Mouse (Mus musculus) gastrocnemius, postnatal 10 days (tissue): ENCODE results near the gene Zfp653. TPM values are rescaled to one million over a fixed set of nuclear protein-coding genes. Genes with fewer than 3 reads are reported as not detected.
A peak's percentile ranks its signal among the peaks of the same experiment; 100 is the strongest.

Experiments used
- DNase-seq: peaks from one replicate; pipeline ENCODE4 v3.0.0; 2021; ENCODE audit warnings: mixed read lengths
- total RNA-seq, 2 experiments: library from RNA; stranded (reverse); gene quantifications; 2 replicates each; pipeline ENCODE4 v1.2.3; 2021

The Zfp653 gene
- total RNA-seq, 2 experiments from 2014 or later = 3.1 to 4.6 TPM

DNA sequence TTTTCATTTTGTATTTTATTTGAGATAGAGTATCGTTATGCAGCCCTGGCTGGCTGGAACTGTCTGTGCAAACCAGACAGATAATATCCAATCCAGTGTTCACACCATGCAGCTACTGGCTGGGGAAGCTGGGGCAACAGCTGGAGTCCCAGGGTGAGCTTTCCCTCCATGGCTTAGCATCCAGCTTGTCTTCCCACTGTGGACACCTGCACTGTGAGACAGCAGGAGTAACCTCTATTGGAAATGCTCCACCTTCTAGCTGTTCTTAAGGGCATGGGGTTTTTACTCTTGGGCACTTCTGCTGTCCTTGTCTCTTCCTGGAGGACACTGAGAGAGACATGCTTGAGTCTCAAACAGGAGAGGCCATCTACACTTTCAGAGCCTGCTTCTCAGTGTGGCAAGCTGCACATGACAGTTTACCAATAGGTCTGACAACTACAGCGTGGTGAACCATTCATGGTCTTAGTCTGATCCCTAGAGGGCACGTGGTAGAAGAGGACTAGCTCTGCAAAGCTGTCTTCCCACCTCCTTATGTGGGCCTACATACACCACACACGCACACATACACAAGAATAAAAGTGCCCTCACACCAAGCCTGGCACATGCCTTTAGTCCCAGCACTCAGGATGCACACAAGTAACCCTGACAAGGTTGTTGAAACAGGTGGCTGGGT lies 1.2 kb downstream of the Zfp653 start:
- no peak for DNase-seq

DNA sequence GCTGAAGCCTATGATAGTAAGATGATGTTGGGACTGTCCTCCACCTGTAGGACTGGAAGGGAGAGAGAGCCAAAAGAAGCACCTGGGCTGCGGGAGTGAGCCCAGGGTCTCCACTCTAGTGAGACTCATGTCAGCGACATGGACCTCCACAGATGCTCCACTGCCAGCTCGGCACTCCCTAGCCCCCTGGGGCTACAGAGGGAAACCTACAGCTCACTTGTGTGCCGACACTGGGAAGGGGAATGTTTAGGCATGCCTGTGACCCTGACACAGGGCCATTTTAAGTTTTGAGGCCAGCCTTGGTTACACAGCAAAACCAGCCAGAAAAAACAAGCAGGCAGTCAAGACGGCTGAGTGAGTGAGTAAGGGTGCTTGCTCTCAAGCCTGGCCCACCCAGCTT lies 4.0 kb downstream of the Zfp653 start:
- no peak for DNase-seq

DNA sequence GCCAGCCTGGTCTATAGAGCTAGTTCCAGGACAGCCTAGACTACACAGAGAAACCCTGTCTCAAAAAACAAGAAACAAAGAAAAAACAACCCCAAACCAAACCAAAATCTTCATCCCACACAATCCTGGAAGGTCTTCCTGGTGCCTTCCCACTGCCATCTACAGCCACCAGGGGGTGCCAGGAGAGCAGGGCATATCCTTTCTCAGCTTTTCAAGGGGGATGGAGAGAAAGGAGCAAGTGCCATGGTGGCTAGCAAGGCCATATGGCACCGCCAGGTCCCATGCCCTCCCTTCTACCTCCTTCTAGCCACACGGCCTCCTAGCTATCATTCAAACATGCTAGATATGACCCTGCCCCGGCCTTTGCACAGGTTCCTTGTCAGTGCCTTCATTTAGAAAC lies 4.7 kb downstream of the Zfp653 start:
- peak; percentile 67 for DNase-seq

DNA sequence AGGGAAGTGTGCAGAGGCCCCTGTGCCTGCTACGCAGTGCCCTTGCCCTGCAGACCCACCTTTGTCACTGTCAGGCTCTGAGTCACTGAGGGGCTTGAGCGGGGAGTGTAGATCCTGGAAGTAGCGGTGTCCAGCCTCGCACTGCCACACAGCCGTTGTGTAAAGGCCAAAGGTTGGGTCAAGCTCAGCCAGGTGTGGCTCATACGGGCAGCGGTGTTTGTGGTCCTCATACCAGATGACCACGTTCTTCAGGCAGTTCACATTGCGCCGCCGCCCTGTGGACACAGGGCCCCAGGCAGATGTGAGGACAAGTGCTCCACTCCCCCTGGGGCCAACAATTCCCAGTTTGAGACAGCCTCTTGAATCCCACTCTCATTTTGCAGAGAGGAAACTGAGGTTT lies 5.5 kb downstream of the Zfp653 start:
- no peak for DNase-seq

DNA sequence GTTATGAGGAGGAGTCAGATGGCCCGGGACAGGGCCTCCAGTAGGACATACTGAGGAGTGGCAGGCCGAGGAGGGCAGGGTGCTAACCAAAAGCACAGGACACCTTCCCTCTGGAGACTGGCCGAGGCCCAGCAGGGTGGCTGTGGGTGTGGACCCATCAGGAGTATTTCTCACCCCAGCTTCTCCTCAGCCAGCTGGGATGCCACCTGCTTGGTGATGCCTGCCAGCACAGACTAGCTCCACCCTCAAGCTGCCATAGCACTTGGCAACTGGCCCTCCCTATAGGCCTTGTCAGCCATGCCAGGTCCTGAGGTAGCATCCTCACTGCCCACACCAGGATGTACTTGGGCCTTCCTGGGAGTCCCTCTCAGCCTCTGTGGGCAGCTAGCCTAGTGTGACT lies 6.8 kb downstream of the Zfp653 start:
- no peak for DNase-seq

DNA sequence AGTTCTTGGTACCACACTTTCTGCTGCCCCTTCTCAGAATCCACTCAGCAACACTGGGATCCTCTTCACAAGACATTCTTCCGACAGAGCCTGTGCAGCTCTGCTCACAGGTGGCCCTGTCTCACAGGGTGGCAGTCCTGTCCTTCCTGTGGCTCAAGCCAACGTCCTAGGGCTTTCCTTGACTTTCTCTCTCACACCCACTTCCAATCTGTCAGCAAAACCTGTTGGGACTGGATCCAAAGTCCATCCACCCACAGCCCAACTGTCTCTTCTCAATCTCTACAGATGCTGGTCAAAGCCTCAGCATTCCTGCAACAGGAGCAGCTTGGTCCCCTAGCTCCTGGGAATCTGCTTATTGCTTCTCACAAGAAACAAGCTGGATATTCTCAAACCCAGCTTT lies 9.8 kb downstream of the Zfp653 start:
- no peak for DNase-seq

DNA sequence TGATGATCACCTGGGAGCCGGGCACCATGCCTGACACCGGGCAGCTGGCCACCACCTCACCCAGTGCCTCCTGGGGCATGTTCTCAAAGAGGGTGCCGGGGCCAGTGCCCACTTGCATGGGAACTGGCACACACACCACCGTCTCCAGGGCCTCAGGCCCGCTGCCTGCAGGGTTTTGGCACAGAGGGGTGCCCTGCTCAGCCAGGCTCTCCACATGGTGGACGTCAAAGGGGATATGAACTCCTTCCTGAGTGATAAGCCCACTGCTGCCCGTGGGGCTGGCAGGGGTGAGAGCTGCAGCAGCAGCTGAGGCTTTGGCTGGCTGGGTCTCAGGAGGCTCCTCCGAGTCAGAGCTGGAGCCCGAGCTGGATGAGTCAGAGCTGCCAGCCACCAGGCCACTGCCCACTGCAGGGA lies 13.2 kb downstream of the Zfp653 start:
- no peak for DNase-seq

DNA sequence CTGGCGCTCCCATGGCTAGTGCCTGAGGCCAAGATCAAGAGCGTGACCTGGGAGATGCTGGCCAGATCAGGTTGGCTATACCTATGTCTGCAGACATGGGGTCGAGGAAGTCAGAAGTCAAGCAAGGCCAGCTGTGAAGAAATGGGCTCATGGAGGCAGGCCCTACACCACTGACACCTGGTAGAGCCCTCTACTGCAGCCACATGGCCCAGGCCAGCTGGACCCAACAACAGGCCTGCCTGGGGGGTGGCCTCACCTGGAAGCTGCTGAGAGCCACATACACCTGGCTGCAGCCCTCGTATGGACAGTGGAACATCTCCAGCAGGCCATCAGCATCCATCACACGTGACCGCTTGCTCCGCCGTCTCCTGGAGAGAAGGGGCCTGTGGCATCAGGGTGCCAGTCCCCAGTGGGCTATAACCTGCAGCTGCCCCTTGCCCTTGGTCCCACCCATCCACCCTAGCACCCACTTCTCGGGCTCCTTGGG lies 14.1 kb downstream of the Zfp653 start:
- no peak for DNase-seq

DNA sequence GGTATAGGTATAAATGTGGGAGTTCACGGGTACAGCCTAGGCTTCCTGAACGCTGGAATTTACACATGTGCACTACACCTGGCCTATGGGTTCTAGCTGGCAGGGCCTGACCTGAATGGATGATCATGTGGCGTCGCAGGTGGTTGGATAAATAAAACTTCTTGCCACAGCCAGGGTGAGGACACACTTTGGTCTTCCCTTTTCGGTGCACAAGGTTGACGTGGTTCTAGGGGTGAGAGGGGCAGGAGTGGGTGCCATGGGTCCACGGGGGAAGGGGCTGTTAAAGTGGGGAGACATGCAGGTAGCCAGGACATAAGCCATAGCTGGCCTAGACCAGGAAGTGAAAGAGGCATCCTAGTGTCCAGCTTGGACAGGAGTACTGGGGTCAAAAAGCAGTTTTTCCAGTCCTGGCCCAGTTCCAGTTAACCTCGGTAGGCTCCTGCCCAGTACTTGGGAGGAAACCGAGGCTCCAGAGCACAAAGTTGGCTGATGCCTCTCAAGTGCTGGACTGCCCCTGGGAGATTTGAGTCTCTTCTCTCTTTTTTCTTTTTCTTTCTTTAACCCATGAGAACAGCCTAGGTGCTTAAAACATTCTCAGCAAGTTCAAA lies 14.8 kb downstream of the Zfp653 start:
- no peak for DNase-seq

DNA sequence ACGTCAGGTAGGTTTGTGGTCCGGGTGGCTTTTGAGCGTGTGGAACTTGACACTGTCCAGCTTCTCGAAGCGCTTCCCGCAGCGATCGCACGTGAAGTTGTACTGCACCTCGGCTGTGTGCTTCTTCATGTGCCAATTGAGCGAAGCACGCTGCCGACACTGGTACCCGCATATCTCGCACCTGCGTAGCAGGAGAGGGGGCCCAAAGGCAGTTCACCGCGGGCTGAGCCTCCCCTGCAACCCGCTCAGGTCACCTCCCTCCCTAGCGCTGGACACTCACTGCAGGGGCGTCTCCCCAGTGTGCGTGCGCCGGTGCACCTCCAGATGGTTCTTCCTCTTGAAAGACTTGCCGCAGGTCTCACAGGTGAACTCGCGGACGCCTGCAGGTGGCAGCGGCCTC lies 15.5 kb downstream of the Zfp653 start:
- no peak for DNase-seq

DNA sequence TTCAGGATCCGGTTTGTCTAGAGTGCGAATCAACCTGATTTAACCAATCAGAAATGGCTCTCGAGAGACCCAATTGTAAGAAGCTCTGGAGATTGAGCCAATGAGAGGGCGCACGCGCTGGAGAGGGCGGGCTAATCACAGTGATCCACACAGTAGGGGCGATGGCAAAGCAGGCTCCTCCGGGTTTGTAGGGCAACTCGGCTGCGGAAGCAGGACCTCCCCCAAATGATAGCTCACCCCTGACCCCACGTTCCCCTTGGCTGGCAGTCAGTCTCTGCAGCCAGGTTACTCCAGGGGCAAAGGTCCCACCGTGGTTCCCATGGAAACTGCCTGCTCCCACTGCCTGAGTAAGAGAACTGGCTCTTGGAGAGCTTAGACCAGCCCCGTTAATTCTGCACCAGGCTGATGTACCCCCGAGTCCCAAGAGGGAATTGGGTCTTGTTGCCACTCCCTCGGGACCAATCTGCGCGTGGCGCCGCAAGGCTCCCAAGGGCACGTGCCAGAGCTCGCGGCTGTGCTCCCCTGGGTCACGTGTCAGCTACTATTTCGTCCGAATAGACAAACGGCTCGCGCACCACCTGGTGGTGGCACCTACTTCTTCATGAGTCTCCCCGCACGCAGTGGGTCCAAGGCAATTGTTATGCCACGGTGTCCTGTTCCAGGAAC lies 16.6 kb downstream of the Zfp653 start:
- peak; percentile 58 for DNase-seq

DNA sequence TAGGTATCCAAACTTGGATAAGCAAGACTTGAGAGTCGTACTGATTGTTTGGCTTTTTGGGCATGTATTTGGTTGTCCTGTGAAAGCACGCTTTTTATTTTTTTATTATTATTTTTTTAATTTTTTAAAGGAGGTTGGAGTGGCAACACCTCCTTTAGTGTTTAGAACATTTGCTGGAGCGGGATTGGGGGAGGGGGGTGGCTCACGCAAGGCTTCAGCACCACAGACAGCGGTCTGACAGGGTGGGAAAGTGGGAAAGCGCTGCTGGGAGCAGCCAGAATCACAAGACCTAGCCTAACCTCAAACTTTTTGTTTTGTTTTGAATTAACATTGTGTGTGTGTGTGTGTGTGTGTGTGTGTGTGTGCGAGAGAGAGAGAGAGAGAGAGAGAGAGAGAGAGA lies 17.5 kb downstream of the Zfp653 start:
- no peak for DNase-seq

DNA sequence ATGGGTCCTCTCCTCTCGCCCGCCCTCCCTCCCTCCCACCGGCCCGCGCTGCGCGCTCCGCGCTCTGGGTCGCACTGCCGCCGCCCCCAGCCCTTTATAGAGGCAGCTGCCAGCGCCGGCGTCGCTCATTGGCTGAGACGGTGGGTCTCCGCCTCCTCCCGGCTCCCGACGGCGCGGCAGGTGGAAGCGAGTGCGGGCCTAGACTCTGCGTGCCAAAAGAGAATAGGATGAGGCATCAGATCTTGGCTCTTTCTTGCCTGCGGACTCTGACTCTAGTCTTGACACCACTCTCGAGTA lies 19.3 kb downstream of the Zfp653 start, which contains the start of gene Elavl3:
Elavl3 (minus strand) TSS at position 66 of the 297 bp plus-strand sequence.
- no peak for DNase-seq

DNA sequence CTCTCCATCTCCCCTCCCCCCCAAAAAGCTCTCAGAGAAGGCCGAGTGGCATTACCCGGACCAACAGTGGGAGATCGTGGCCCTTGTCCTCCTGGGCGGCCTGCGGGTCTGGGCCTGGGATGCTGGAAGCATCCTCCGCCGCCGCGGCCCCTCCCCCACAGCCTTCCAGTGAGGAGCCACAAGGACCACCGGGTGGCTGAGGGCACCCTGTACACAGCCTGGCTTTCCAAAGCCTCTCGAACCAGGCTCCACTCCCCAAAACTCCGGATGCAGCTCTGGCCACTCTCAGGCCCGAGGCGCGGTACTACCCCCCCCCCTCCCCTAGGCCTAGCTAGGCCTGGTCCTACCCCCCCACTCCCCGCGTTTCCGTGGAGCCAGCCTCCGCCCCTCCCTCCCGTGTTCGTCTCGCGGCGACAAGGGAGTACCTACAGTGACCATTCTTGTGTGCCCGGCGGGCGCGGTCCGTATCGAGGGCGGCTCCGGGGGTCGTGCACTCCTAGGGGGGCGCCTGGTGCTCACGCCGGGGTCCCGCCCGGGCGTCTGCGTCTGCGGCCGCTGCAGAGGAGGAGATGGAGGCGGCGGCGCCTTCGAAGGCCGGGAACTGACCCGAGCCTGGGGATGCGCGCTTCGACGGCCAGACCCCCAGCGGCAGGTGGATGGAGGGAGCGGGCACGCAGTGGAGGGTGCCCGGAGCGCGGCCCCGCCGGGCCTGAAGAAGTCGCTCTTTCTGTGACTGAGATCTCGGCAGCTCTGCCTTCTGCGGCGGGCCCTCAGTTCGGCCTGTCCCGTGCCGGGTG lies 19.8 kb downstream of the Zfp653 start:
- no peak for DNase-seq

DNA sequence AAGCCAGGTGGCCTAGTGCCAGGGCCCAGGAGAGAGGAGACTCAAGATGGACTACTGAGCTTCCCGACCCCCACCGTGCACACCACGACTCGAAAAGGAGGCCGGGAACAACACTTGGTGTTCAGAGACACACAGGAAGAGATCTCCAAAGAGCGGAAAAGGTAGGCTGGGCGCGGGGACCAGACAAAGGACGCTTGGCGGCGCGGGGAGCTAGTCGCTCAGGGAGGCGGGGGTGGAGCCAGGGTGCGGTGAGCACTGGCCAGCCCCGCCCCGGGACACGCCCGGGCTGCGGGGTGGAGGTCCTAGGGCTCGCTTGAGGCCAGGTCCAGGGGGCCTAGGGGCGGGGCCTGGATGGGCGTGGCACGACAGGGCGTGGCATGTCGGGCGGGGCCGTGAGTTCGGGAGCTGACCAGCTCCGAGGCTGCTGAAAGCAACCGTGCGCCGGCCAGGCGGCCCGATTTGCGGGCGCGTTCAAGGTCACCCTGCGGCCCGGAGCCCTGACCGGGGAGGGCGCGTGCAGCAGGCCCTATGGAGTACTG lies 20.8 kb downstream of the Zfp653 start:
- peak; percentile 42 for DNase-seq

DNA sequence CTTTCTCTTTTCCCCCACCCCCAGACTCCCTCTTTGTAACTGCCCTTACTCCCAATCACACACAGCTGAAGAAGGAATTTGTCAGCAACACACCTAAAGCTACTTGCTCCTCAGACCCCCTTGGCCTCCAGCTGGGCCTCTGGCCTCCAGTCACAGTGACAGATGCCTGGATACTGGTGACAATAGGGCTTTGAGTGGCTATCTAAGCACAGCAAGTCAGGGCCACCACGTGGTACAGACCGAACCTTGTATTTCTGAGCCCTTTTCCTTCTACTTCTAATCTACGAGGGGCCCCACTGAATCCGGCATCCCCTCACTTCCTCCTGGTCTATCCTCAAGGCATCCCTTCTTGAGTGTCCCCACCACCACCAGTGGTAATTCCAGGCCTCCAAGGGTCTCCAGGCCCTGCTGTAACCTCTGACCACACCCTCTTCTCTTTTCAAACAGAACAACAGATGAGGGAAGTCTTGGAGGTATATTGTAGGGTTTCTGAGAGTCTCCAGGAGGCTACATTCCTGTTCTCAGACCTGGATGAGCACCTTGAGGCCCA lies 21.4 kb downstream of the Zfp653 start:
- DNase-seq = no peak

DNA sequence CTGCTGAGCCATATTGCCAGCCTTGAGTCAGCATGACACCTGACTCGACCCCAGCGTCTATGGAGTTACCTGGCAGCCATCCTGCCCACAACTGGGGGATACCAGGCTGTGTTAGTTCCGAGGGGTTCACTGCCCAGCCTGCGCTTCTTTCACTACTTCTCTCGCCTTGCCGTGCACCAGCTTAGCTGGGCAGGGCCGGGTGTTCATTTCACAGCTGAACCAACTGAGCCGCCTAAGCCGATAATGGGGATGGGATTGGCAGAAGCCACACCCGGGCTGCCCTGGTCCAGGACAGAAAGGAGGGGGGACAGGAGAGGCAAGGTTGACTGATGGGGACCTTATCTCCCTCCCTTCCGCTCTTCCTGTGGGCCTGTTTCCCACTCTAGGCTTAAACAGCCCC lies 21.9 kb downstream of the Zfp653 start:
- DNase-seq = no peak

DNA sequence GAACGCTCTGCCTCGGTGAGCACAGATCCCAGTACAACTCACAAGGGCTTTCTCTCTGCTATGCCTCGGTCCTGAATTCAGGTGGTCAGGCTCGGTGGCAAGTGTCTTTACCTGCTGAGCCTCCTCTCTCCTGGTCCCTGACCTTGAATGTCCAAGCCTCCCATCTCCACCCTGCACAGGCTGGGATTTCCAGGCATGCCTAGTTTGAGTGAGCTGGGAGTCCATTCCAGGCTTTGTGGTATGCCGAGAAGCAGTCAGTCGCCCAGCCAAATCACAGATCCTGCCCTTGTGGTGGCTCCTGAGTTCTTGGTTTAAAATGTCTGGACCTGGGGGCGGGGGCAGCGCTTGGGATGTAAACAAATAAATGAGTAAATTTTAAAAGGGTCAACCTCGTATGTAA lies 23.8 kb downstream of the Zfp653 start:
- no peak for DNase-seq

DNA sequence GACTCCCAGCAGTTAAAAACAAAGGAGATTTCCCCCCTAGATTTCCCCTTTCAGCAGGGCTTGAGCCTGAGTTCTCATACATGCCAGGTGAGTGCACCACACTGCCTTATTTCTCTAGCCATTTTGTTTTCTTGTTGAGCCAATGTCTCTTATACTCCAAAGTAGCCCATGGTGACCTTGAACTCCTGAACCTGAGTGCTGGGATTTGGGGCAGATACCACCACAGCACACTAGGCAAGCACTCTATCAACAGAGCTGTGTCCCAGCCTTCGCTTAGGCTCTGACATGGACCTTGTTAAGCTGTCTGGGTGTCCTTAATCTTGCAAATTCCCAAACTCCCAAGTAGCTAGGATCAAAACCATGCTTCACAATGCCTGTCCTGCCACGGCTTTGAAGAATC lies 29.3 kb downstream of the Zfp653 start:
- DNase-seq = no peak

DNA sequence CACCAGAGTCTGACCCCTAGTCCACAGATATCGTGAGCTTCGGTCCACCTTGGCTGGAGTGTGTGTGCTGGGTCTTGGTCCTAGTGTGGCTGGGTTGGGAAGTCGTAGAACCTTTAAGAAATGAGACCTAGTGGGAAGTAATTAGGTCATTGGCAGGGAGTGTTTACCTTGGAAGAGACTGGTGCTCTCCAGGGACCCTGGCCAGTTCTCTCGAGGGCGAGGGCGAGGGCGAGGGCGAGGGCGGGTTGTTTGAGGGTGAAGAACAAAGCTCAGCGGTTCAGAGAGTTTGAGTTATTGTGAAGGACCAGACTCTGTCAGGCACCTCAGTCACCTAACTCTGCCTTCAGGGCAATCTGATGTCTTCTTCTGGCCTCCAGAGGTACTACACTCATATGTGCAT lies 33.4 kb downstream of the Zfp653 start:
- DNase-seq = no peak

DNA sequence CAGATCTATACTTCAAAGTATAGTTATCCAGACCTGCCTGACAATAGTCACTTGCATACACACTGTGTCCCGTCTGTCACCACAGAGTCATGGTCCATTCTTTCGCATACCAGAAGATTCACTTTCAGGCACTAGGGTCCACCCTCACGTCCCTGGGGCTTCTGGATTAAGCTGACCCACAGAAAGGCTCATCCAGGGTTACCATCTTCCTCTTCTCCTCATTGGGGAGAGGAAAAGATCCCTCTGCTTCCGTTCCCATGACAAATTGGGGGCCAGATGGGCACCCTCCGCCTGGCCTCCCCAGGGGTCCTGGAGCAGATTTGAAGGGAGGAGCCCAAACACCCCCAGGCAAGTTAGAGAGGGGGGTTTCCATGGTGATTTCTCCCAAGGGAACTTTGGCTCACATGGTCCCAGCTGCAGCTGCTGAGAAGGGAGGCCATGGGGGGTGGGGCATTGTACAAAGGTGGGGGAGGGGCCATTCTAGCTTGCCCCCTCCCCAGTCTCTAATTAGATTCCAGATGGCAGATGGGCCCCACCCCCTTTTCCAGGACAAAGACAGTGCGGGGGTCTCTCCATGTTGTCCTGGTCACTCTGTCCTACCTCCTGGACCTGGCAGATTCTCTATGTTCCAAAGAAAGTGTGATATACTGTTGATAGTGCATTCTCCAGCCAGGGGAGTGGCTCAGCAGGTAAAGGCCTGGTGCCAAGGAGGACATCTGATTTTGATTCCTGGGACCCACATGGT lies 35.7 kb downstream of the Zfp653 start:
- DNase-seq = no peak

DNA sequence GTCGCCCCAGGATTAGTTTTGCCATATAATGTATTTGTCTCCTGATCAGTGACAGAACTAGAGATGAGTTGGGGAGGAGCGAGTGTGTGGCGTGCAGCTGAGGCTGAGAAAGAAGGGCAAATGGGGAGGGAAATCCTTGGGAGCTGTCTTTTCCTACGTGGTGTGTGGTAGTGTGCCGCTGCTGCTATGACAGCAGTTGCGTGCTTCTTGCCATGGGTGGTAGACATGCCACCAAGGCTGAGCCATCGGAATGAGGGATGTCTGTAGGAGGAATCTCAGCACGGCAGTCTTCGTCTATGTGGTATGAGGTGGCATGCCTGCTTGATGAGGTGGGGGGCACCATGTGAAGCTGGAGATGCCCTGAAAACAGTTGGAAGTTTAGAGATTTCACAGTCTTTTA lies 40.8 kb downstream of the Zfp653 start:
- no peak for DNase-seq
